Mouse (Mus musculus) hindbrain, postnatal 0 days (tissue): ENCODE measurements at regions not wholly inside any gene's neighbourhood (a gene's known extent, or its start where the extent isn't known, plus 50 kb on each side); places are given as distances from the start of the nearest gene placed in this dataset.

Experiments
- ATAC-seq: fragments of 200-750 bp; cut with Nextera tagmentation; 2 replicates; pipeline ENCODE4 v1.8.0; 2017; ENCODE audit warnings: mild to moderate bottlenecking, moderate TSS enrichment, moderate library complexity
- DNase-seq: peaks from one replicate; pipeline ENCODE4 v3.0.0-alpha.2; 2015; ENCODE audit warnings: low spot score
- H3K27ac ChIP-seq: fragments of 300-500 bp; sonication (generic); 2 replicates; pipeline ENCODE4 v1.5.1; 2014; ENCODE audit warnings: mild to moderate bottlenecking
- H3K27me3 ChIP-seq: fragments of 300-500 bp; sonication (generic); 2 replicates; pipeline ENCODE4 v1.6.1; 2014; ENCODE audit warnings: low read length, mixed read lengths; ENCODE audit not compliant: insufficient read depth
- H3K36me3 ChIP-seq: fragments of 300-500 bp; sonication (generic); 2 replicates; pipeline ENCODE4 v1.6.1; 2014; ENCODE audit warnings: low read length, mixed read lengths; ENCODE audit not compliant: insufficient read depth
- H3K4me1 ChIP-seq: fragments of 300-500 bp; sonication (generic); 2 replicates; pipeline ENCODE4 v1.6.1; 2014; ENCODE audit warnings: antibody characterized with exemption, low read length, mixed read lengths; ENCODE audit not compliant: insufficient read depth
- H3K4me2 ChIP-seq: fragments of 300-500 bp; sonication (generic); 2 replicates; pipeline ENCODE4 v1.6.1; 2014; ENCODE audit warnings: low read depth, mild to moderate bottlenecking, low read length, moderate library complexity, mixed read lengths
- H3K4me3 ChIP-seq: fragments of 300-500 bp; sonication (generic); 2 replicates; pipeline ENCODE4 v1.5.1; 2014; ENCODE audit warnings: low read length
- H3K9ac ChIP-seq: fragments of 300-500 bp; sonication (generic); replicated peaks from 2 replicates; pipeline ENCODE4 v1.6.1; 2014; ENCODE audit warnings: mild to moderate bottlenecking, low read length, moderate library complexity, mixed read lengths
- H3K9me3 ChIP-seq: fragments of 300-500 bp; sonication (generic); 2 replicates; pipeline ENCODE4 v1.6.1; 2016; ENCODE audit warnings: low read length, mixed read lengths
- CTCF ChIP-seq: IDR thresholded peaks from 2 replicates; pipeline ENCODE4 v1.5.1; 2016; ENCODE audit warnings: antibody characterized with exemption, control low read depth, low read depth
- WGBS: fragments of 180-500 bp; shearing (Covaris S2); extraction: QIAGEN DNeasy Blood & Tissue Kit; methylation state at CpG from one replicate; pipeline ENCODE4 v1.1.7; 2014; 5-methylcytosine and 5-hydroxymethylcytosine counted together

DNA sequence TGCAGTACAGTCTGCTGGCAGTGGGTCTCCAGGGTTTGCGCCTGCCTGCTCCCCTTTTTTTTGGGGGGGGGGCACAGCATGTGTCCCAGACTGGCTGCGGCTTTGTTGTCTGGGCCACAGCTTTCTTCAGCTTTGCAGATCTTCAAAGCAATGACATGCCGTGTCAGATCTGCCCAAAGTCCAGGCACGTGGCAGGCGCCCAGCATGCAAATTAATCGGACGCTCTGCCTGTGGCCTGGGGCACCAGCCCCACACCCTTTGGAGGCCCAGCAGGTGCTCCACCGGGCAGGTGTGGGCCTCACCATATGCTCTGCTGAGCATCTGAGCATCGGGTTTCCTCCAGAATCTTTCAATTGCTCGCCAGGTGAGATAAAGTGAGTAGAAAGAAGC lies 72.3 kb downstream of the Gadd45g start:
- DNase-seq (peak; percentile 53), ATAC-seq (peak; percentile 13; the same call in 1 of the 2 replicates)
- WGBS, result 25% methylated on average over 10 of the region's 10 CpGs
- Histone ChIP-seq H3K4me3 (no peak overlapping the region), H3K27ac (peak overlapping the region; percentile 67; the same call in 1 of the 2 replicates), H3K27me3 (no peaks in the 10 kb centered on the region), H3K9ac (no peak overlapping the region), H3K36me3 (no peaks in the 10 kb centered on the region), H3K9me3 (no peaks in the 10 kb centered on the region), H3K4me2 (no peak overlapping the region), H3K4me1 (peaks cover 41% of the 10 kb centered on the region)
- no peak for TF ChIP-seq CTCF

DNA sequence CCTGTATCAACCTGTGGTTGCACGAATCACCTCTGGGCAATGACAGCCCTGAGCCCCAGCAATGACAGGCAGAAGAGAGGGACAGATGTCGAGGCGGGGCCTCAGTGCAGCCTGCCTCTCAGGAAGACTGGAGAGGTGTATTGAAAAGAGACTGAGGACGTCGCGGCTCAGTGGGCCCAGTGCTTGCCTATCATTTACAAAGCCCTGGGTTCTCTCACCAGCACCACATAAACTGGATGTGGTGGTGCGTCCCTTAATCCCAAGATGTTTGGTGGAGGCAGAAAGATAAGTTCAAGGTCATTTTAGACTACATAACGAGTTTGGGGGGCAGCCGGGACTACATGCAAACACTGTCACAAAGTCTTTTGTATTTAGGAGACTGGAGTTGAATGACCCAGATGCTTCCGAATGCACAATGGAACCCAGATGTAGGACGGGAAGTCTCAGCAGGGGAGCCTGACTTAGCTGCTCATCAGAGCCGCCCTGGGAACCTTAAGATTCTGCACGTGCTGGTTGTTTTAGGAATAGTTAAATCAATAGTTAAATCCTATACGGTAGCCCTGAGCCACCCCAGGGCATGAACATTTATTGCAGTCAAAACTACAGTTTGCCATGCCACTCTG lies 72.8 kb downstream of the Gadd45g start:
- no peaks in the 10 kb centered on the region for H3K36me3 ChIP-seq
- DNase-seq, result no peak
- H3K4me3 ChIP-seq, result no peak overlapping the region
- WGBS, result 19% methylated on average over 14 of the region's 14 CpGs
- no peak for TF ChIP-seq CTCF
- no peaks in the 10 kb centered on the region for H3K9me3 ChIP-seq
- H3K9ac ChIP-seq, result no peak overlapping the region
- no peaks in the 10 kb centered on the region for H3K27me3 ChIP-seq
- ATAC-seq, result no peak
- H3K4me1 ChIP-seq, result peaks cover 41% of the 10 kb centered on the region
- H3K27ac ChIP-seq, result peak overlapping the region; percentile 67; the same call in 1 of the 2 replicates
- no peak overlapping the region for H3K4me2 ChIP-seq

DNA sequence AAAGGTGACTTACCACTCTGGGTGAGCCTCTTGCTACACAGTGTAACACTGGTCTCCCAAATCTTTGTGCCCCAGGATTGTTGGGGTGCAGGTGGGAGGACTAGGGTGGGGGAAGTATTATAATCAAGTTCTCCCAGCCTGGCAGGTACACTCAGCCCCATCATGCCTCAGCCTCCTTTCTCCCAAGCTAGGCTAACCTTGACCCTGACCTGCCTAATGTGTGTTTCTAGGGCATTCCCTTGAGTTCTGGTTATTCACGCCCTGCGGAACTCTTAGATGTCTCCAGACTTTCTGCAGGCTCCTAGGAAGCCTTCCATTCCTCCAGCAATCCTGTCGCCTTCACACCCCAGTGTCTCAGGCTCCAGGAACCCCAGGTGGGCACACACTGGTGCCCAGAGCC lies 73.5 kb downstream of the Gadd45g start:
- Histone ChIP-seq H3K27me3 (no peaks in the 10 kb centered on the region), H3K27ac (no peak overlapping the region), H3K4me1 (peaks cover 41% of the 10 kb centered on the region), H3K4me3 (no peak overlapping the region), H3K4me2 (no peak overlapping the region), H3K36me3 (no peaks in the 10 kb centered on the region), H3K9me3 (no peaks in the 10 kb centered on the region), H3K9ac (no peak overlapping the region)
- TF ChIP-seq CTCF, result no peak
- WGBS, result 31% methylated on average over 3 of the region's 3 CpGs
- DNase-seq (no peak), ATAC-seq (no peak)

DNA sequence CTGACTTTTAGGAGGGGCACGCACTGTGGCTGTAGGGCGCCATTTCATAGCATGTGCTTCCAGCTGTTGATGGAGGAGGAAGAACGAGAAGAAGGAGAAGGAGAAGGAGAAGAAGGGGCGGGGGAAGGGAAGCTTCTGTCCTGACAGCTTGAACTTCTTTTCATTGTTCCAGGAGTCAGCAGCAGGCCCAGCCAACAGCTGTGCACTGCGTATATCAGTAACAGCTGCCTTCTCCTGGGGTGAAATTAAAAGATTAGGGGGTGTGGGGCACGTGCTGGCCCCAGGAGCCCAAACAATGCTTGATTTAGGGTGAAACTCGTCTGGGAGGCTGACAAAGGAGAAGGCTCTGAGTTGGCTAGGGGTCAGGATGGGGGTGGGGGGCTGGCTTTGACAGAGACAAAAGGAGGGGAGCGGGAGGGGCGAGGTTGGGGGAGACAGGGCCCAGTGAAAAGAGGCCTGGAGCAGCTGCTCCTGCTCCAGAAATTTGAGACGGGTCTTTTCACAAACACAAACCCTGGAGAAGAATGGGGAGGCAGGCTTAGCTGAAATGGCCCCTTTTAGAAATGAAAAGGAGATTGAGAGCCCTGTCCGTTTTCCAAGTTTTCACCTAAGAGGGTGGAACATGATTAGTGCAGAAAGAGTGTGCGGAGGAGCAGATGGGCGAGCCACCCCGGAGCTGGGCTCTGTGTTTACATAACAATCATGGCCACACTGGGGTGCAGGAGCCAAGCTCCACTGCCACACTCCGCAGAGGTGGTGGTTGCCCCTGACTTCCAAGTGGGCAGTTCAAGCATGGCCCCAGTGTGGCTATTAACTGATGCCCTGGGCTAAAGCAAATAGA lies 74.3 kb downstream of the Gadd45g start:
- Histone ChIP-seq H3K4me1 (peaks cover 41% of the 10 kb centered on the region), H3K9ac (no peak overlapping the region), H3K4me2 (no peak overlapping the region), H3K4me3 (no peak overlapping the region), H3K36me3 (no peaks in the 10 kb centered on the region), H3K9me3 (no peaks in the 10 kb centered on the region), H3K27ac (peak overlapping the region; percentile 36; the same call in 1 of the 2 replicates), H3K27me3 (no peaks in the 10 kb centered on the region)
- DNase-seq (peak; percentile 70), ATAC-seq (peak; percentile 65)
- 17% methylated on average over 15 of the region's 15 CpGs for WGBS
- TF ChIP-seq CTCF, result 0 out of 2 replicates have a peak, but pooled peaks have one; percentile 3

DNA sequence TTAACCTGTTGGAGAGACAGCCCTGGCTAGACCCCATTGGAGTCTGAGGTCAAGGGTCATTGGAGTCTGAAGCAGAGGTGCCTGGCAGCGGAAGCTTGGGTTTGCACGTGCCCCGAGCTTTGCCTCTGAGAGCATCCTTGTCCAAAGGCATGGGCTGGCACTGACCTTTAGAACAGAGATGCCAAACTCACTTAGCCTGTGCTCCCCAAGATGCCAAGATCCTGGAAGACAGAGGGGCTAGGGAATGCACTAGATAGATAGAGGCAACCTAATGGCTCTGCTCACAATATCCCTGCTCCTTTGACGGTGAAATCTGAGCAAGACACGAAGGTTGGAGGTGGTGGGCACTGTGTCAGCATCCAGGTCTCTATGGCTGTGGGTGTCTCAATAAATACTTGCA lies 75.1 kb downstream of the Gadd45g start:
- Histone ChIP-seq H3K4me2 (no peak overlapping the region), H3K4me1 (peaks cover 41% of the 10 kb centered on the region), H3K27me3 (no peaks in the 10 kb centered on the region), H3K4me3 (no peak overlapping the region), H3K27ac (no peak overlapping the region), H3K36me3 (no peaks in the 10 kb centered on the region), H3K9ac (no peak overlapping the region), H3K9me3 (no peaks in the 10 kb centered on the region)
- no peak for DNase-seq
- WGBS, result 34% methylated on average over 5 of the region's 5 CpGs
- no peak for ATAC-seq
- TF ChIP-seq CTCF, result no peak

DNA sequence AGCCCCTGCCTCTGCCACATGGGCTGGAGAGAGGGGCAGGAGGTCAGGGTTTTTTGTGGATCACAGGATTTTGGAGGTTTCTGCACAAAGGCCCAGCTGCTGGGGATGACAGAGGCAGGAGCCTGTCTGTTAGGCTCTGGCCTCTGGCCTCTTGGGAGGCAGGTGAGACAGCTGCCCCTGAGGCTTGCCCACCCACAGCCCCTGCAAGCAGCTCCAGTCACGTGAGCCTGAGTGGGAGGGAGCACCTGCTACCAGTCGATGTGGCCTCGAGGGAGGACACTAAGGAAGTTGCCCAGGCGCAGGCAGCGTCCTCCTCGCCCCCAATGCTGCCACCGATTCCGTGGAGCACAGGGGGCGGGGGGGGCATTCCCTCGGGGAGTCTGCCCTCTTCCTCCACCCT lies 80.3 kb downstream of the Gadd45g start:
- 45% methylated on average over 10 of the region's 10 CpGs for WGBS
- H3K27ac ChIP-seq, result no peak overlapping the region
- peaks cover 14% of the 10 kb centered on the region for H3K4me1 ChIP-seq
- H3K4me3 ChIP-seq, result no peak overlapping the region
- H3K36me3 ChIP-seq, result no peaks in the 10 kb centered on the region
- H3K9ac ChIP-seq, result no peak overlapping the region
- no peak for ATAC-seq
- no peak for DNase-seq
- 0 out of 2 replicates have a peak, but pooled peaks cover 4% of the 10 kb centered on the region for H3K27me3 ChIP-seq
- TF ChIP-seq CTCF, result no peak
- H3K4me2 ChIP-seq, result no peak overlapping the region
- H3K9me3 ChIP-seq, result no peaks in the 10 kb centered on the region

DNA sequence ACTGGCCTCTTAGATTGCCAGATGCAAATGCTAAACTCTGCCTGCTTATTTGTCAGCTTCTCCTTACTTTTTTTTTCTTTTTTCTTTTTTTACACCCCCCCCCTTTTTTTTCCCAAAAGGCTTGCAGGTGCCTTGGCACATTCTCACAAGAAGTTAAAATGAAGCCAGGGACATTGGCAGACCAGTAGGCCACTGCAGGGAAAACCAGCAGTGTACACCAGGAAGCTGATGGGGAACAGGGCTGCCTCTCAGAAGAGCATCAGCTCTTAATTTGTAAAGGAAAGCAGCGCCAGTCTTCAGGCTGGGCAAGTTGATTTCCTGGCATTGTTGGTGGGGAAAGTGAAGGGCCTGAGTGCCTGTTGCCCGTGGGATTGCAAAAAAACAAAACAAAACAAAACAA lies 83.3 kb downstream of the Gadd45g start:
- TF ChIP-seq CTCF, result no peak
- Histone ChIP-seq H3K27ac (peak overlapping the region; percentile 17; the same call in 1 of the 2 replicates), H3K4me1 (peaks cover 14% of the 10 kb centered on the region), H3K4me3 (no peak overlapping the region), H3K27me3 (0 out of 2 replicates have a peak, but pooled peaks cover 4% of the 10 kb centered on the region), H3K9me3 (no peaks in the 10 kb centered on the region), H3K4me2 (no peak overlapping the region), H3K36me3 (no peaks in the 10 kb centered on the region), H3K9ac (no peak overlapping the region)
- peak; percentile 49 for DNase-seq
- no peak for ATAC-seq
- WGBS, result 25% methylated on average over 2 of the region's 2 CpGs
